7 mouse cellular contexts compared by ENCODE assay signal in genomic region chr19:59459811-59460241, GRCm38 (mm10). TPM values are rescaled to one million over a fixed set of nuclear protein-coding genes. Genes with fewer than 3 reads are reported as not detected.
DNase-seq lines count a peak whose midpoint lies in the region; ATAC-seq and TF ChIP-seq lines count a peak whose summit lies in the region.

No protein-coding gene starts in this region.

- H3K4me2 ChIP-seq in forebrain, embryonic 14.5 days (ENCODE audit: low read length): peak overlapping the region; percentile 74
- peak overlapping the region; percentile 55 for H3K4me2 ChIP-seq in kidney, embryonic 16.5 days (replicated peaks; ENCODE audit: low read depth, low read length)

- H3K27ac ChIP-seq in forebrain, embryonic 14.5 days (ENCODE audit: low read depth, low read length): peak overlapping the region; percentile 97
- H3K27ac ChIP-seq in kidney, embryonic 16.5 days (ENCODE audit: low read length): peak overlapping the region; percentile 98
- H3K27ac ChIP-seq in olfactory bulb, adult 2 months (ENCODE audit: insufficient read depth, low read depth, low read length): no peak overlapping the region

- ATAC-seq in forebrain, embryonic 14.5 days: no peak
- no peak for ATAC-seq in kidney, embryonic 16.5 days (ENCODE audit: low FRiP score, low TSS enrichment)

- H3K4me3 ChIP-seq in forebrain, embryonic 14.5 days (ENCODE audit: low read depth, low read length): peak overlapping the region; percentile 55
- H3K4me3 ChIP-seq in kidney, embryonic 16.5 days (ENCODE audit: low read length): peak overlapping the region; percentile 70
- H3K4me3 ChIP-seq in olfactory bulb, adult 2 months (ENCODE audit: insufficient read depth, low read depth, low read length): peak overlapping the region; percentile 35

- peaks cover 10% of the 10 kb centered on the region; the same call in 1 of the 2 replicates for H3K36me3 ChIP-seq in forebrain, embryonic 14.5 days (ENCODE audit: control insufficient read depth, insufficient read depth, low read length)
- no peaks in the 10 kb centered on the region for H3K36me3 ChIP-seq in kidney, embryonic 16.5 days (ENCODE audit: insufficient read depth, low read length)

- H3K4me1 ChIP-seq in forebrain, embryonic 14.5 days (ENCODE audit: control insufficient read depth, insufficient read depth, low read length): peaks cover 4% of the 10 kb centered on the region; the same call in 1 of the 2 replicates
- peaks cover 3% of the 10 kb centered on the region; the same call in 1 of the 2 replicates for H3K4me1 ChIP-seq in kidney, embryonic 16.5 days (ENCODE audit: insufficient read depth, low read length)
- H3K4me1 ChIP-seq in olfactory bulb, adult 2 months (ENCODE audit: control insufficient read depth, insufficient read depth, low read length): peaks cover 9% of the 10 kb centered on the region

- no peaks in the 10 kb centered on the region for H3K9me3 ChIP-seq in forebrain, embryonic 14.5 days (replicated peaks; ENCODE audit: control insufficient read depth, low read length)
- no peaks in the 10 kb centered on the region for H3K9me3 ChIP-seq in kidney, embryonic 16.5 days (ENCODE audit: low read length)

- peak; percentile 40 for DNase-seq in ovary, postnatal 36 days (ENCODE audit: low spot score)
- DNase-seq in ovary, adult 18-20 months (ENCODE audit: low spot score): no peak
- peak; percentile 33 for DNase-seq in forebrain, embryonic 14.5 days (ENCODE audit: low spot score)
- no peak for DNase-seq in cerebellum, postnatal 36 days
- DNase-seq in yolk sac, embryonic 10.5 days (ENCODE audit: low spot score): no peak

- H3K27me3 ChIP-seq in forebrain, embryonic 14.5 days (replicated peaks; ENCODE audit: control insufficient read depth, insufficient read depth, low read length): peaks cover 18% of the 10 kb centered on the region
- peaks cover 82% of the 10 kb centered on the region for H3K27me3 ChIP-seq in kidney, embryonic 16.5 days (ENCODE audit: insufficient read depth, low read length)

- no peak for TF ChIP-seq CTCF in olfactory bulb, adult 2 months (IDR thresholded peaks at IDR 0.05; ENCODE audit: insufficient read depth, low read depth, low read length)

- H3K9ac ChIP-seq in forebrain, embryonic 14.5 days (ENCODE audit: low read length): peak overlapping the region; percentile 94
- peak overlapping the region; percentile 92 for H3K9ac ChIP-seq in kidney, embryonic 16.5 days (replicated peaks; ENCODE audit: low read length)

- whole genome bisulfite sequencing in forebrain, embryonic 14.5 days: under 1% methylated on average over 19 of the region's 19 CpGs
- WGBS in kidney, embryonic 16.5 days: 0% methylated on average over 19 of the region's 19 CpGs
- 3% methylated on average over 19 of the region's 19 CpGs for WGBS in olfactory bulb, adult 2 months

- no peak for TF ChIP-seq POLR2A in olfactory bulb, adult 2 months (IDR thresholded peaks at IDR 0.05; ENCODE audit: insufficient read depth, low read depth, low read length)

RNA-seq across cellular contexts. Expression of gene Emx2, which starts 1.7 kb away (rescaled TPM):
- polyA plus RNA-seq in forebrain, embryonic 14.5 days (2014; fragmentation: Nextera tagmentation; extraction: Ambion mirVana): 9.3 and 9.4 TPM in 2 replicates
- 29.7 and 38.1 TPM in 2 replicates for polyA plus RNA-seq in kidney, embryonic 16.5 days (2015; fragmentation: Nextera tagmentation; extraction: Ambion mirVana)
- polyA plus RNA-seq in olfactory bulb, adult 2 months (2012; ENCODE audit: insufficient read depth, insufficient read length, low replicate concordance, missing spikeins): not detected in 2 replicates

Comparison
In these comparisons a context has a peak if more than half of its experiments do, and no peak if none do; other contexts are left out.
1. DNase-seq: peak in ovary, postnatal 36 days (single experiment) and forebrain, embryonic 14.5 days (single experiment); none in ovary, adult 18-20 months (single experiment), cerebellum, postnatal 36 days (0 of 2) and yolk sac, embryonic 10.5 days (single experiment).
2. RNA of gene Emx2, which starts 1.7 kb away (polyA plus RNA-seq): 29.7 to 38.1 TPM in kidney, embryonic 16.5 days and 9.3 to 9.4 TPM in forebrain, embryonic 14.5 days; not detected in olfactory bulb, adult 2 months; every median in the first group is over 10 times any median in the second.
3. Peak in every context shown above with its lines, with median percentiles within 50 percentile points of each other: H3K4me3 ChIP-seq.